Mouse (Mus musculus): ENCODE measurements around the gene Extl1.

- TF ChIP-seq CTCF (IDR thresholded peaks at IDR 0.05; ENCODE audit: control insufficient read depth, insufficient read depth, insufficient read length) (no peak), CEBPB (IDR thresholded peaks at IDR 0.05; ENCODE audit: low read depth) (no peak)
Observed at GRCm38 (mm10) chr4:134387268-134387667, 3.6 kb upstream of the Extl1 start.

Measured in C2C12 (cell line).